Mouse (Mus musculus) stomach, embryonic 14.5 days (tissue): ENCODE results near the gene Sdhb. TPM values are rescaled to one million over a fixed set of nuclear protein-coding genes. Genes with fewer than 3 reads are reported as not detected.

Source experiments
- ATAC-seq: fragments of 200-750 bp; cut with Nextera tagmentation; 2 replicates; pipeline ENCODE4 v1.8.0; 2017; ENCODE audit warnings: low read depth, moderate TSS enrichment; ENCODE audit not compliant: insufficient number of reproducible peaks, insufficient read depth, low FRiP score
- H3K27ac ChIP-seq: fragments of 300-500 bp; sonication (generic); 2 replicates; pipeline ENCODE4 v1.5.1; 2014; ENCODE audit warnings: mild to moderate bottlenecking, low read length, moderate library complexity, mixed read lengths
- H3K27me3 ChIP-seq: fragments of 300-500 bp; sonication (generic); 2 replicates; pipeline ENCODE4 v1.6.1; 2014; ENCODE audit warnings: low read length, control low read depth, mixed read lengths; ENCODE audit not compliant: control insufficient read depth, insufficient read depth
- H3K36me3 ChIP-seq: fragments of 300-500 bp; sonication (generic); 2 replicates; pipeline ENCODE4 v1.6.1; 2014; ENCODE audit warnings: mild to moderate bottlenecking, control low read depth, low read length, moderate library complexity, mixed read lengths; ENCODE audit not compliant: control insufficient read depth, insufficient read depth
- H3K4me1 ChIP-seq: fragments of 300-500 bp; sonication (generic); 2 replicates; pipeline ENCODE4 v1.6.1; 2014; ENCODE audit warnings: low read length, control low read depth, mixed read lengths; ENCODE audit not compliant: control insufficient read depth, insufficient read depth
- H3K4me2 ChIP-seq: fragments of 300-500 bp; sonication (generic); replicated peaks from 2 replicates; pipeline ENCODE4 v1.6.1; 2014; ENCODE audit warnings: low read depth, low read length, control low read depth
- H3K4me3 ChIP-seq: fragments of 300-500 bp; sonication (generic); 2 replicates; pipeline ENCODE4 v1.5.1; 2014; ENCODE audit warnings: low read depth, low read length, control low read depth
- H3K9ac ChIP-seq: fragments of 300-500 bp; sonication (generic); replicated peaks from 2 replicates; pipeline ENCODE4 v1.6.1; 2014; ENCODE audit warnings: low read depth, mild to moderate bottlenecking, control low read depth, low read length, moderate library complexity, mixed read lengths
- H3K9me3 ChIP-seq: fragments of 300-500 bp; sonication (generic); 2 replicates; pipeline ENCODE4 v1.6.1; 2016; ENCODE audit warnings: low read depth, low read length, control low read depth; ENCODE audit not compliant: control insufficient read depth
- WGBS: fragments of 180-500 bp; shearing (Covaris S2); extraction: QIAGEN DNeasy Blood & Tissue Kit; methylation state at CpG from one replicate; pipeline ENCODE4 v1.1.7; 2014; 5-methylcytosine and 5-hydroxymethylcytosine counted together
- polyA plus RNA-seq: library from polyadenylated mRNA; unstranded; fragments of >200 nt; fragmentation: Nextera tagmentation; extraction: Ambion mirVana; gene quantifications from 2 replicates; pipeline ENCODE4 v1.2.1, GENCODE M21; 2014

Gene Sdhb
- polyA plus RNA-seq, 1 experiment from 2014 or later, result 401 TPM

DNA sequence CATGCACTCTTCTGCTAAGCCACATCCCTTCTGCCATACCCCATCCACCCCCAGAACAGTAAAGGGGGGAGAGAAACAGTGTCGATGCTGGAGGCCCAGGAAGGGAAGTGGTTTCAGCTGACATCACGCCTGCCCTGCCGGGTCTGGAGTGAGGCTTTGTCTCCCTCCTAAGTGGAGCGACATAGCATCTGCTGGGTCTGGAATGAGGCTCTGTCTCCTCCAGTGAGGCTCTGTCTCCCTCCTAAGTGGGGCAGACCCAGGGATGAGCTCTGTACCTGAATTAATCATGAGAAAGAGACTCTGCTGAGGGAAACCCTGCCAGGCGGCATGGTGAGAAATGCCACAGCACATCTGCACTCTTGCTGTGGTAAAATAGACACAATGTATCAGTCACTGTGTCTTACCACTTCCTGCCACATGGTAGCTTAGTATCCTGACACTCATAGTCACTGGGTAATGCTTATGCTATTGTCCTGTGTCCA, 16.0 kb upstream of the Sdhb start:
- ATAC-seq, result no peak

DNA sequence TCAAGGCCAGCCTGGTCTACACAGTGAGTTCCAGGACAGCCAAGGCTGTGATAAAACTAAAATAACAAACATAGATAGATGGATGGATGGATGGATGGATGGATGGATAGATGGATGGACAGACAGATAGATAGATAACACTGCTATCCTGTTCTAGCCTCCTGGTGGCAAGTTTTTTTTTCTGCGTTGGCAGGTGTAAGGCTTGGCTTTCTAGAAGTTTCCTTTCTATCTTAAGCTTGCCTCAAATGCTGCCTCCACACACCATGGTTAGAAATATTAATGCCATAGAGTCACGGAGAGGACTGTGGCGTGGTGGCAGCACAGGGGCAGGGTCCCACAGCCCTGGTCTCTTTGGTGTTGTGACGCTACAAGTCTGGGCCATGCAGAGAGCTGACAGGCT, 15.4 kb upstream of the Sdhb start:
- Histone ChIP-seq H3K27me3 (no peaks in the 10 kb centered on the region), H3K9ac (no peak overlapping the region), H3K36me3 (no peaks in the 10 kb centered on the region), H3K9me3 (no peaks in the 10 kb centered on the region), H3K4me2 (no peak overlapping the region), H3K4me1 (no peaks in the 10 kb centered on the region), H3K4me3 (no peak overlapping the region), H3K27ac (no peak overlapping the region)
- no peak for ATAC-seq
- 91% methylated on average over 4 of the region's 4 CpGs for WGBS

More for the DNA sequence above, 16.0 kb upstream of the Sdhb start:
- WGBS, result 77% methylated on average over 5 of the region's 5 CpGs
- Histone ChIP-seq H3K27ac (no peak overlapping the region), H3K27me3 (no peaks in the 10 kb centered on the region), H3K9me3 (no peaks in the 10 kb centered on the region), H3K4me2 (no peak overlapping the region), H3K4me3 (no peak overlapping the region), H3K36me3 (no peaks in the 10 kb centered on the region), H3K9ac (no peak overlapping the region), H3K4me1 (no peaks in the 10 kb centered on the region)

DNA sequence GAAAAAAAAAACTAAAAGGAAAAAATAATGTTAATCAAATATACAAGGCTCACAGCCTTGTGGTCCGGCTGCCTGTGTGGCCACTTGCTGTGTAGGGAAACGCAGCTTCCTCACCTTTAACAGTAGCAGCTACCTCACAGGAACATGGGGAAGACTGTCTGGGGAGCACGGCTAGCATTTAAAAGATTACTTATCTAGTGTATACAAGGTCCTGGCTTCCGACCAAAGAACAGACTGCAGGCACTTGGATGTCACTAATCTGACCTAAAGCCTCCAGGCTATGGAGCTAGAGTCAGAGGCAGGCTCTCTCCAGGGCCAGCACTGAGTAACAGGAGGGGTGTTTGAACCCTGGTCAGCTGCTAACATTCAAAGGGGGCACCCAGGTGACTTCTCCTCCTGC, 15.0 kb upstream of the Sdhb start:
- no peak overlapping the region for H3K9ac ChIP-seq
- no peaks in the 10 kb centered on the region for H3K9me3 ChIP-seq
- H3K4me3 ChIP-seq, result no peak overlapping the region
- WGBS, result 45% methylated on average over 4 of the region's 4 CpGs
- H3K4me1 ChIP-seq, result no peaks in the 10 kb centered on the region
- no peak overlapping the region for H3K4me2 ChIP-seq
- no peak overlapping the region for H3K27ac ChIP-seq
- no peaks in the 10 kb centered on the region for H3K27me3 ChIP-seq
- H3K36me3 ChIP-seq, result no peaks in the 10 kb centered on the region
- ATAC-seq, result no peak

DNA sequence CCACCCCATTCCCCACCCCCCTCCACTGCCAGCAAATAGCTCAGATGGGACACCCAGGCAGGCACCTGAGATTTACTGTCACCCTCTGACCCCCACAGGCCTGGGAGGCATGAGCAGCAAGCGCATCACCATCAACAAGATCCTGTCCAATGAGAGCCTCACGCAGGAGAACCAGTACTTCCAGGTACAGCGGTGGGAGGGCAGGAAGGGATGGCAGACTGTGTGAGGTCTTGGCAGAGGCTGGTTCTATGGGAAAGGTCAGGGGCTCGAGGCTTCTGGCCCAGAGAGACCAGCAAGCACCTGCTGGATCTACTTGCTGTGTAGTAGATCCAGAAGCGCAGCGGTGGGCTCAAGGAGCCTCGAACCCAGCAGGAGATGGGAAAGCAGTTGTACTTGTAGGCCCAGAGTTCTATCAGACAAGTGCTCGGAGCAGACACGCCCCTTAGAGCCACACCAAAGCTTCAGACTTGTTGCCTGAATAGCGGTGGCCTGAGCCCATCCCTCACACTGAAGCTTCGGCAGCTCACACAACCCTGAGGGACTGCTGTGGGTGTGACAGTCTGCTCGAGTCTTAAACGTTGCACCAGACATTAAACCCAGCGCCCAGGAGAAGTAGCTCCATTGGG, 14.3 kb upstream of the Sdhb start:
- H3K27me3 ChIP-seq, result no peaks in the 10 kb centered on the region
- WGBS, result 62% methylated on average over 14 of the region's 14 CpGs
- H3K4me3 ChIP-seq, result no peak overlapping the region
- H3K9ac ChIP-seq, result no peak overlapping the region
- H3K4me1 ChIP-seq, result no peaks in the 10 kb centered on the region
- ATAC-seq, result no peak
- no peak overlapping the region for H3K27ac ChIP-seq
- no peaks in the 10 kb centered on the region for H3K36me3 ChIP-seq
- no peak overlapping the region for H3K4me2 ChIP-seq
- no peaks in the 10 kb centered on the region for H3K9me3 ChIP-seq

DNA sequence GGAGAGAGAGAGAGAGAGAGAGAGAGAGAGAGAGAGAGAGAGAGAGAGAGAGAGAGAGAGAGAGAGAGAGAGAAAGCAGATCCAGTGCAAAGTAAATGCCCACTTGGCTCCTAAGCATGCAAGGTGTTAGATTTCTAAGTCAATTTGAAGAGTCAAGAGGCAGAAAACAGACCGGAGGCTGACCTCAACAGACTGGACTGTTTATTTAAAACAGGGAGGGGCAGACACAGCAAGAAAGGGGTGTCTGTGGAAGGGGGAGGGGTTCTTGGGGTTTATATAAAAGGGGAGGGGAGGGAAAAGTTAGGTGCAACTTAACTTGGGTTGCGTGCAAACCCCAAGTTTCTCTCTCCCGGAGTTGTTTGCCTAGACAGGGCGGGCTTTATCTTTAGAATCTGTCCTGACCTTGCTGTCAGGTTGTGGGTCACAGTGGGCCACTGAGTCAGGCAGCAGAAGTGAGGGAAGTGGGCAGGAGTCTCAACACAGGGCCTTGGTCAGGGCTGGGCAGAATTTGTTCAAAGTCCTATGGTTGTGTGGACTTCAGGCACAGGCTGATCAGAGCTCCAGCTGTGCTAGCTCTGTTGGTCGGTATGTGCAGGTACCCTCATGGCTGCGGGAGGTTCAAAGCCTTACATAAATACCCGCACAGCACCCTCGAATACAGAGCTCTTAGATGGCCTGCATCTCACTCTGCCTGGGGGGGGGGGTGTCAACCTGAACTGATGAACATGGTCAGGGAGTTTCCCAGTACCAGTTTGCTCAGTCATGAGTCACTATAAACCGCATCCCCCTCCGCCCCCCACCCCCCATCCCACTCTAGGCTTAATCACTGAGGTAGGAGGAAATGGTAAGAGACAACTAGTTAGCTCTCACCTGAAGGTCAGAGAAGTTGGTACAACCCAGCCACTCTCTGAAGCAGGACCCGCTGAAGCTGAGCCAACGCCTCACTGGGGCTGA, 13.2 kb upstream of the Sdhb start:
- WGBS, result 76% methylated on average over 12 of the region's 12 CpGs
- H3K4me2 ChIP-seq, result no peak overlapping the region
- H3K27me3 ChIP-seq, result no peaks in the 10 kb centered on the region
- ATAC-seq, result no peak
- H3K4me1 ChIP-seq, result no peaks in the 10 kb centered on the region
- no peak overlapping the region for H3K27ac ChIP-seq
- no peaks in the 10 kb centered on the region for H3K9me3 ChIP-seq
- H3K4me3 ChIP-seq, result no peak overlapping the region
- H3K36me3 ChIP-seq, result no peaks in the 10 kb centered on the region
- no peak overlapping the region for H3K9ac ChIP-seq

DNA sequence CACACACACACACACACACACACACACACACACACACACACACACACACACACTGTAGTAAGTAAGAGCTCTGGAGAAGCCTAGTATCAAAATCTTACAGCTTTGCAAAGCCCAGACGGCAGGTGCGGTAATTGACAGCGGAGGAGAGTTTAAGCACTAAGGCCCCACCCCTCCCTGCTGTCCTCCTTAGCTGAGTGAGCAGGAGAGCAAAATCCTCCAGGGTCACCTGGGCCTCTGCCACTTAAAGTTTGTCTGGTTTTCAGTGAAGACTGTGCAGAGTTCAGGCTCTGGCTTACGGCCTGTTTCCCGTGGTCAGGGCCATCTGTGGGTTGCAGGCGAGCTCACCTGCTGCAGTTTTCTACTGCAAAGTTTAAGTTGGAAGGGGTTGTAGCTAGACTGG, 12.5 kb upstream of the Sdhb start:
- 79% methylated on average over 6 of the region's 6 CpGs for WGBS
- no peak overlapping the region for H3K27ac ChIP-seq
- no peak overlapping the region for H3K4me2 ChIP-seq
- H3K27me3 ChIP-seq, result no peaks in the 10 kb centered on the region
- no peak overlapping the region for H3K9ac ChIP-seq
- H3K4me1 ChIP-seq, result no peaks in the 10 kb centered on the region
- H3K9me3 ChIP-seq, result no peaks in the 10 kb centered on the region
- ATAC-seq, result no peak
- H3K4me3 ChIP-seq, result no peak overlapping the region
- no peaks in the 10 kb centered on the region for H3K36me3 ChIP-seq

DNA sequence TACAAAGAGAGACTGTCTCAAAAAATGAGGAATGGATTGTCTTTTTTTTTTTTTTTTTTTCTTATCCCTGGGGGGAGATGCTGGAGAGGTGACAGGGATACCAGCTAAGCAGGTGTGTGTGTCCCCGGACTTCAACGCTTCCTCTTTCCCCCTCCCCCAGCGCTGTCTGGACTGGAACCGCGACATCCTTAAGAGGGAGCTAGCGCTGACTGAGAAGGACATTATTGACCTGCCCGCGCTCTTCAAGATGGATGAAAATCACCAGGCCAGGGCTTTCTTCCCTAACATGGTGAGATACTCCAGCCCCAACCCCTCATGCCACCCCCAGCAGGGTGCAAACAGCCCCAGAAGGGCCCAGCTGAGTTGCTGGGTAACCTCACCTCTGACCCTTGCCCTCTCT, 12.0 kb upstream of the Sdhb start:
- Histone ChIP-seq H3K27me3 (no peaks in the 10 kb centered on the region), H3K27ac (no peak overlapping the region), H3K36me3 (no peaks in the 10 kb centered on the region), H3K4me1 (no peaks in the 10 kb centered on the region), H3K4me2 (no peak overlapping the region), H3K9ac (no peak overlapping the region), H3K4me3 (no peak overlapping the region), H3K9me3 (no peaks in the 10 kb centered on the region)
- no peak for ATAC-seq
- 81% methylated on average over 8 of the region's 8 CpGs for WGBS

DNA sequence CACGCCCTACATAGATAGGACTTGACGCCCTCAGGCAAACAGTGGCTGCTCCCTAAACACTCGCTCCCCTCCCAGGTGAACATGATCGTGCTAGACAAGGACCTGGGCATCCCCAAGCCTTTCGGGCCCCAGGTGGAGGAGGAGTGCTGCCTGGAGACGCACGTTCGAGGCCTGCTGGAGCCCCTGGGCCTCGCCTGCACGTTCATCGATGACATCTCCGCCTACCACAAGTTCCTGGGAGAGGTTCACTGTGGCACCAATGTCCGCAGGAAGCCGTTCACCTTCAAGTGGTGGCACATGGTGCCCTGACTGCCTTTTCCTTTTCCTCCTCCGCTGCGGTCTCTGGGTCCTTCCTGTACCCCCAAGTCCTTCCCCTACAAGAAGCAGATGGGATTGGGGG, 11.4 kb upstream of the Sdhb start:
- WGBS, result 87% methylated on average over 16 of the region's 16 CpGs
- Histone ChIP-seq H3K9ac (no peak overlapping the region), H3K9me3 (no peaks in the 10 kb centered on the region), H3K27me3 (no peaks in the 10 kb centered on the region), H3K4me3 (no peak overlapping the region), H3K27ac (no peak overlapping the region), H3K4me2 (no peak overlapping the region), H3K4me1 (no peaks in the 10 kb centered on the region), H3K36me3 (no peaks in the 10 kb centered on the region)
- ATAC-seq, result no peak
